Comparison of ENCODE assay signal across 20 mouse cellular contexts in genomic region chr6:102567496-102567895, GRCm38 (mm10). TPM values are rescaled to one million over a fixed set of nuclear protein-coding genes. Genes with fewer than 3 reads are reported as not detected.
"Had no signal": no experiment of that assay in that cellular context is flagged by ENCODE, and none has a peak within 500 bp of the region (broad histone marks: within the 10 kb centered on the region; RNA-seq: fewer than 3 reads in every experiment).

No protein-coding gene starts in this region.

- ATAC-seq: intestine, postnatal 0 days had no signal

- H3K36me3 ChIP-seq: limb, embryonic 12.5 days; liver, embryonic 13.5 days; neural tube, embryonic 12.5 days; neural tube, embryonic 15.5 days had no signal

- H3K4me3 ChIP-seq: left cerebral cortex, adult 2 months; limb, embryonic 12.5 days; liver, embryonic 13.5 days; neural tube, embryonic 12.5 days; neural tube, embryonic 15.5 days had no signal

- H3K27me3 ChIP-seq: neural tube, embryonic 15.5 days had no signal

- H3K4me2 ChIP-seq: limb, embryonic 12.5 days; liver, embryonic 13.5 days; midbrain, embryonic 11.5 days; neural tube, embryonic 12.5 days; neural tube, embryonic 15.5 days had no signal

- H3K27ac ChIP-seq: left cerebral cortex, adult 2 months; limb, embryonic 12.5 days; liver, embryonic 13.5 days; neural tube, embryonic 12.5 days; neural tube, embryonic 15.5 days; stomach, postnatal 0 days had no signal

- H3K9me3 ChIP-seq: limb, embryonic 12.5 days; liver, embryonic 13.5 days; neural tube, embryonic 12.5 days; neural tube, embryonic 15.5 days had no signal

- H3K9ac ChIP-seq: limb, embryonic 12.5 days; liver, embryonic 13.5 days; neural tube, embryonic 12.5 days; neural tube, embryonic 15.5 days had no signal

- DNase-seq: kidney, adult 2 months; kidney, postnatal 14 days; layer of hippocampus, postnatal 36 days; liver, embryonic 13.5 days; lung, postnatal 14 days; lung, postnatal 4 days; midbrain, embryonic 14.5 days; right cerebral cortex, adult 18-20 months; right cerebral cortex, postnatal 14 days; right cerebral cortex, postnatal 4 days; thymus, adult 2 months; thymus, postnatal 14 days; thymus, postnatal 4 days had no signal

- H3K4me1 ChIP-seq: neural tube, embryonic 12.5 days had no signal

RNA-seq across cellular contexts. Expression of gene Cntn3, which starts 5.4 kb away (rescaled TPM):
- polyA plus RNA-seq: thymus, adult 2 months had no signal
